Mouse (Mus musculus) urinary bladder, postnatal 14 days (tissue): ENCODE measurements around the gene Mycbp2.

Experiments
- DNase-seq: peaks from one replicate; pipeline ENCODE4 v3.0.0; 2021; ENCODE audit warnings: low spot score

Mycbp2 gene

GRCm38 (mm10) chr14:103102246-103102645 is 244.4 kb downstream of the Mycbp2 start:
- DNase-seq = no peak

GRCm38 (mm10) chr14:103101171-103101570 is 245.4 kb downstream of the Mycbp2 start:
- DNase-seq = no peak

GRCm38 (mm10) chr14:103100296-103100695 is 246.3 kb downstream of the Mycbp2 start:
- DNase-seq = no peak

GRCm38 (mm10) chr14:103099238-103099933 is 247.2 kb downstream of the Mycbp2 start, which contains the start of gene Fbxl3:
Gene Fbxl3 (minus strand): TSS chr14:103099566.
- DNase-seq = peak; percentile 96

GRCm38 (mm10) chr14:103098587-103099235 is 247.9 kb downstream of the Mycbp2 start:
- peak; percentile 91 for DNase-seq

GRCm38 (mm10) chr14:103098213-103098586 is 248.4 kb downstream of the Mycbp2 start:
- DNase-seq = no peak

GRCm38 (mm10) chr14:103096621-103097020 is 250.0 kb downstream of the Mycbp2 start:
- no peak for DNase-seq

GRCm38 (mm10) chr14:103095826-103096225 is 250.8 kb downstream of the Mycbp2 start:
- DNase-seq = no peak

GRCm38 (mm10) chr14:103095036-103095435 is 251.6 kb downstream of the Mycbp2 start:
- no peak for DNase-seq

GRCm38 (mm10) chr14:103093670-103094069 is 252.9 kb downstream of the Mycbp2 start:
- no peak for DNase-seq

GRCm38 (mm10) chr14:103093236-103093635 is 253.4 kb downstream of the Mycbp2 start:
- no peak for DNase-seq

- peak; percentile 60 for DNase-seq
Measured at GRCm38 (mm10) chr14:103088624-103089023, 258.0 kb downstream of the Mycbp2 start.

GRCm38 (mm10) chr14:103087846-103088245 is 258.8 kb downstream of the Mycbp2 start:
- DNase-seq = no peak

- no peak for DNase-seq
Measured at GRCm38 (mm10) chr14:103086671-103087324, 259.8 kb downstream of the Mycbp2 start.

- no peak for DNase-seq
Measured at GRCm38 (mm10) chr14:103085840-103086533, 260.6 kb downstream of the Mycbp2 start.

- DNase-seq = no peak
Measured at GRCm38 (mm10) chr14:103079209-103079977, 267.2 kb downstream of the Mycbp2 start.

GRCm38 (mm10) chr14:103078006-103078912 is 268.4 kb downstream of the Mycbp2 start:
- DNase-seq = no peak

- DNase-seq = no peak
Measured at GRCm38 (mm10) chr14:103077272-103078005, 269.2 kb downstream of the Mycbp2 start.

GRCm38 (mm10) chr14:103075166-103075565 is 271.4 kb downstream of the Mycbp2 start:
- DNase-seq = no peak

GRCm38 (mm10) chr14:103073825-103074224 is 272.8 kb downstream of the Mycbp2 start:
- DNase-seq = no peak
